8 mouse cellular contexts compared by ENCODE assay signal in the genomic region with DNA sequence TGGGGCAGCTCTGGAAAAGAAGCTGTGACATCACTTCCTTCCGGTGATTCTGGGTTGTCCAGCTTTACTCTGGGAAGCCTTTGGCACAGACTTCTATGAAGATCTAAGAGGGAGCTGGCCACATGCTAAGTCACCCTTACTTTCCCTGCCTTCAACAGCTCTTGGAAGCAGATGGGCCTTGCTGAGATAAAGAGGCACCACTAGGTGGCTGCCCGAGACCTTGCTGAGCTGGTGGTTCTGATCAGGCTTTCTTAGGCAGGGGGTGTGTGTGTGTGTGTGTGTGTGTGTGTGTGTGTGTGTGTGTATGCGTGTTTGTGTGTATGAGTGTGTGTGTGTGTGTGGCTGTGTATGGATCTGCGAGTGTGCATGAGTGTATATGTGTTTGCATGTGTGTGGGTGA. TPM values are rescaled to one million over a fixed set of nuclear protein-coding genes. Genes with fewer than 3 reads are reported as not detected.
DNase-seq lines count a peak whose midpoint lies in the region; ATAC-seq and TF ChIP-seq lines count a peak whose summit lies in the region.

No protein-coding gene starts in this region.

- peak; percentile 43 to 47 for DNase-seq in heart, adult 2 months
- DNase-seq in heart, postnatal 25 days (ENCODE audit: low spot score): no peak
- peak; percentile 19 for DNase-seq in cerebellum, adult 9-11 months
- DNase-seq in liver, adult 2 months (ENCODE audit: extremely low read depth, low read depth, low spot score): peak; percentile 42

- TF ChIP-seq CTCF in heart, adult 2 months (IDR thresholded peaks at IDR 0.05): peak; percentile 67
- peak; percentile 75 for TF ChIP-seq CTCF in liver, adult 2 months (IDR thresholded peaks at IDR 0.05; ENCODE audit: low read depth, low read length)

- no peaks in the 10 kb centered on the region for H3K36me3 ChIP-seq in heart, adult 2 months (ENCODE audit: control insufficient read depth, insufficient read depth, low read length)
- H3K36me3 ChIP-seq in kidney, embryonic 14.5 days (ENCODE audit: control insufficient read depth, insufficient read depth, low read length): no peaks in the 10 kb centered on the region
- H3K36me3 ChIP-seq in liver, adult 2 months (ENCODE audit: control insufficient read depth, insufficient read depth, low read length): no peaks in the 10 kb centered on the region
- no peaks in the 10 kb centered on the region for H3K36me3 ChIP-seq in neural tube, embryonic 13.5 days

- no peak overlapping the region for H3K27ac ChIP-seq in heart, adult 2 months
- no peak overlapping the region for H3K27ac ChIP-seq in kidney, embryonic 14.5 days (ENCODE audit: low read depth, low read length)
- H3K27ac ChIP-seq in liver, adult 2 months (replicated peaks; ENCODE audit: insufficient read depth, low read depth, low read length): no peak overlapping the region
- no peak overlapping the region for H3K27ac ChIP-seq in neural tube, embryonic 13.5 days (replicated peaks)

- H3K9me3 ChIP-seq in kidney, embryonic 14.5 days (ENCODE audit: control insufficient read depth, low read length): no peaks in the 10 kb centered on the region
- no peaks in the 10 kb centered on the region for H3K9me3 ChIP-seq in neural tube, embryonic 13.5 days

- no peaks in the 10 kb centered on the region for H3K27me3 ChIP-seq in heart, adult 2 months (ENCODE audit: control insufficient read depth, insufficient read depth, low read length)
- no peaks in the 10 kb centered on the region for H3K27me3 ChIP-seq in kidney, embryonic 14.5 days (ENCODE audit: control insufficient read depth, insufficient read depth, low read length)
- H3K27me3 ChIP-seq in liver, adult 2 months (ENCODE audit: control insufficient read depth, insufficient read depth, low read length): no peaks in the 10 kb centered on the region
- no peaks in the 10 kb centered on the region for H3K27me3 ChIP-seq in neural tube, embryonic 13.5 days

- 0 out of 2 replicates have a peak, but pooled peaks have one; percentile 67 for TF ChIP-seq EP300 in heart, adult 2 months (IDR thresholded peaks at IDR 0.05; ENCODE audit: insufficient read depth, low read depth, low read length)

- peaks cover 8% of the 10 kb centered on the region for H3K4me1 ChIP-seq in heart, adult 2 months (ENCODE audit: control insufficient read depth, insufficient read depth, low read length)
- H3K4me1 ChIP-seq in kidney, embryonic 14.5 days (ENCODE audit: control insufficient read depth, insufficient read depth, low read length): peaks cover 13% of the 10 kb centered on the region; the same call in 1 of the 2 replicates
- no peaks in the 10 kb centered on the region for H3K4me1 ChIP-seq in liver, adult 2 months (ENCODE audit: control insufficient read depth, insufficient read depth, low read length)
- peaks cover 25% of the 10 kb centered on the region for H3K4me1 ChIP-seq in neural tube, embryonic 13.5 days (replicated peaks)

- TF ChIP-seq POLR2A in heart, adult 2 months (IDR thresholded peaks at IDR 0.05; ENCODE audit: insufficient read depth, low read depth, low read length): no peak
- no peak for TF ChIP-seq POLR2A in liver, adult 2 months (IDR thresholded peaks at IDR 0.05; ENCODE audit: extremely low read depth, insufficient read depth, low read length)

- WGBS in heart, adult 2 months: 20% methylated on average over 4 of the region's 4 CpGs
- WGBS in kidney, embryonic 14.5 days: 36% methylated on average over 4 of the region's 4 CpGs
- WGBS in liver, adult 2 months: 36% methylated on average over 4 of the region's 4 CpGs
- WGBS in neural tube, embryonic 13.5 days: 27% methylated on average over 4 of the region's 4 CpGs

- intact Hi-C loops in heart, adult 2 months (cut with DNase I): loop anchor here (2.0 to 5.0 kb wide), 3 partner anchors 58 to 128 kb away; no protein-coding TSS in a partner anchor
- intact Hi-C loops in heart, postnatal 25 days (cut with DNase I): loop anchor here (1.0 to 10.0 kb wide), 4 partner anchors 57 to 340 kb away; no protein-coding TSS in a partner anchor

- no peaks in the 10 kb centered on the region for H3K79me2 ChIP-seq in heart, adult 2 months (replicated peaks; ENCODE audit: control insufficient read depth, insufficient read depth, low read length)
- H3K79me2 ChIP-seq in liver, adult 2 months (ENCODE audit: control insufficient read depth, insufficient read depth, low read length): no peaks in the 10 kb centered on the region

- H3K4me3 ChIP-seq in heart, adult 2 months: no peak overlapping the region
- no peak overlapping the region for H3K4me3 ChIP-seq in kidney, embryonic 14.5 days (ENCODE audit: low read length)
- no peak overlapping the region for H3K4me3 ChIP-seq in liver, adult 2 months (ENCODE audit: insufficient read depth, low read depth, low read length)
- H3K4me3 ChIP-seq in neural tube, embryonic 13.5 days: no peak overlapping the region

- H3K4me2 ChIP-seq in kidney, embryonic 14.5 days (replicated peaks; ENCODE audit: low read depth, low read length): no peak overlapping the region
- H3K4me2 ChIP-seq in neural tube, embryonic 13.5 days: no peak overlapping the region

- peak; percentile 40 for ATAC-seq in granulocyte monocyte progenitor cell, adult 5-6 weeks (replicated peaks; ENCODE audit: poor library complexity, severe bottlenecking)
- peak; percentile 57 for ATAC-seq in kidney, embryonic 14.5 days (ENCODE audit: low FRiP score, low TSS enrichment)
- peak; percentile 85 for ATAC-seq in neural tube, embryonic 13.5 days (ENCODE audit: low read depth)
- no peak for ATAC-seq in inflammation-experienced regulatory T-cells, adult 6 months

- no peak overlapping the region for H3K9ac ChIP-seq in heart, adult 2 months (ENCODE audit: low read depth, low read length)
- no peak overlapping the region for H3K9ac ChIP-seq in kidney, embryonic 14.5 days (ENCODE audit: low read depth, low read length)
- H3K9ac ChIP-seq in liver, adult 2 months (ENCODE audit: low read depth, low read length): no peak overlapping the region
- H3K9ac ChIP-seq in neural tube, embryonic 13.5 days: no peak overlapping the region

RNA-seq across cellular contexts. Expression of a gene that starts 13.4 kb away (rescaled TPM):
- 1 to 10 TPM; 1.6 to 2.1 TPM for total RNA-seq in heart, adult 2 months (2021)
- polyA plus RNA-seq in heart, adult 2 months (2012; rRNA removed): 2.8 and 3.5 TPM in 2 replicates
- 1 to 10 TPM; 1.6 to 3.3 TPM for total RNA-seq in heart, postnatal 25 days (2021)
- 1.0 and 2.1 TPM in 2 replicates for total RNA-seq in granulocyte monocyte progenitor cell, adult 5-6 weeks (2014; fragmentation: Nextera tagmentation)
- 1.6 and 2.4 TPM in 2 replicates for total RNA-seq in granulocyte monocyte progenitor cell, adult 5-6 weeks (2017)
- 11.4 and 16.5 TPM in 2 replicates for polyA plus RNA-seq in kidney, embryonic 14.5 days (2014; fragmentation: Nextera tagmentation; extraction: Ambion mirVana)
- total RNA-seq in liver, adult 2 months (2014; rRNA removed): 1.9 and 2.1 TPM in 2 replicates
- polyA plus RNA-seq in liver, adult 2 months (2012; rRNA removed): 2.0 and 2.1 TPM in 2 replicates
- polyA plus RNA-seq in neural tube, embryonic 13.5 days (2015; fragmentation: Nextera tagmentation; extraction: Ambion mirVana): 4.4 and 4.6 TPM in 2 replicates
- polyA plus RNA-seq in inflammation-experienced regulatory T-cells, adult 6 months (2017; shearing (Covaris generic)): 1 to 10 TPM in 2 of 3 experiments, under 1 TPM in 1; 0.84 to 2.9 (median 2.8) TPM
